Mouse (Mus musculus) natural killer cell, adult 2 months (primary cell): Measurements from ENCODE around the gene Cdh15.

Source experiments
- DNase-seq, 2 experiments: peaks; one replicate each; pipeline ENCODE4 v3.0.0; 2022; ENCODE audit warnings: low spot score in 2 of 2

Gene Cdh15

DNA sequence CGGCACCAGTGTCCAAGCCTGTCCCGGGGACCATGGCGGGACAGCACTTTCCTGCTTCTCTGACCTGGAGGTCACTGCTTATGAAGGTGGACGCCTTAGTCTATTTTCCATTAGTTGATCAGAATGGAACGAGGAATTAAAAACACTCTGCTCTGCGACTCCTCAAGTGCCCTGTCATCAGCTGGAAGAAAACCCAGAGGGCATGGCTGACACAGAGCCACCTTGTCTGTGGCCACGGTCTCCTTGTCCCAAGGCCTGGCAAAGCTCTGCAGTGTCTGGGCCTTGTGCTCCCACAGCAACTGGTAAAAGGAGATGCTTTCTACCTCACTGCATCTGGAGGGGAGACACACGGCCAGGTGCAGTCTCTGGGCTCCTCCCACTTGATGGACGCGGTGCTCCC, 35.9 kb downstream of the Cdh15 start:
- DNase-seq = no peak

DNA sequence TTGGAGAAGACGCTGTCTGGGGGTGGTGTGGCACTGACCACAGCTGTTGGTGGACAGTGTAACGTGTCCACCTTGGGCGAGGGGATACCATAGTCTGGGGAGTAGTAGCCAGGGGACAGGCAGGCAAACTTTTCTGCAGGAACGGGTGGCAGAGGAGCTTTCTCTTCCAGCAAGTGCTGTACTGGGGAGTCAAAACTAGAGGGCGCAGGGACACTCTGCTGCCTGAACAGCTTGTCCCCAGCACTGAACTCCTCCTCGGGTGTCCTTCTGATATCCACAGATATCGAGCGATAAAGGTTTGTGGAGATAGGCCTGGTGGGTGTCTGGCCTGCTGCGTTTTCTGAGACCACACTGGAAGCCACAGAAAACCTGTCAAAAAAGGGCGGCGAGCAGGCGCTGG, 43.7 kb downstream of the Cdh15 start:
- DNase-seq = no peak

DNA sequence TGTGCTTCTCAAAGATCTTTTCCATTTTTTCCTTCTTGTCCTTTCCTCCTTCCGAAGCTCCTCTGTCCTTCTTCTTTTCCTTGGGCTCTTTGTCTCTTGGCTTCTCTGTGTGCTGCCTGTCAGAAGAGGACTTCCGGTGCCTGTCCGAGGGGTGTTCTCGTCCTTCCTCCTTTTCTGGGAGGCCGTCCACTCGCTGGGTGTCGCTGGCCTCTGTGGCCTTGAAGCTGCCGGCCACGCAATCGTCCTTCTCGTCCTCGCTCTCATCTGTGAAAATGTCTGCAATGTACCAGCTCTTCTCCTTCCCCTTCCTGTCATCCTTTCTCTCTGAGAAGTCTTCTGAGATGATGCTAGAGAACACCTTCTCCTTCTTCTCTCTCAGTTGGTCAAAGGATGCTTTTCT, 45.7 kb downstream of the Cdh15 start:
- no peak for DNase-seq

DNA sequence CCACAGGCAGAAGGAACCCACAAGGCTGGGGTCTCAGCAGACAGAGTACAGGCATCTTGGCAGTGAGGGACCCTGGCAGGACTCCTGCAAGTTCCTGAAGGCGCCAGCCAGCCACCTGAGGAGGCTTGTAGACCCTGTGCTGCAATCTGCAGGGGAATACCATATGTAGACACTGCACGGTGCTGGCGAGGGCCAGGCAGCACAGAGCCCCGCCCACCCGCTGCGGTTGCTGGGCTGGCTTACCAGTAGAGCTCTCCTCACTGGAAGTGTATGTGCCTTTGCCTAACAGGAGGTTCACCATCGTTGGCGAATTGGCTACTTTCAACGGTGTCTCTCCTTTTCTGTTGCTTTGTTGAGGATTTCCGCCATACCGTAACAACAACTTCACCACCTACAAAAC, 48.6 kb downstream of the Cdh15 start:
- DNase-seq = no peak

DNA sequence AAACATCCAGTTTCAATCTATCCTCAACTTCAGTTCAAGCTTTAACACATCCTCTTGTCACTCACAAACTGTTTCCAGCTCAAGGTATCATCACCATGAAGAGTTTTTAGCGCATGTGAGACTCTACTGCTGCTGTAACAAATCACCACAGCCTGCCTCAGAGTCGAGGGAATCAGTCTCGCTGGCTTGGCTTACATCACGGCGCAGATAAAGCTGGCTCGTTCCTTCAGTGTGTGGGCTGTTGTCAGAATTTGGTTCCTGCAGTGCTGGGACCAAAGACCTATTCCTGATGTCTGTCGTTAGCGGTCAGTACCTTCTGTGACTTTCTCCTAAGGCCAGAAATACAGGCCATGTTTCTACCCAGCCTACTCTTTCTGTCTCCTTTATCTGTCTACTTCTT, 49.4 kb downstream of the Cdh15 start:
- DNase-seq = no peak

DNA sequence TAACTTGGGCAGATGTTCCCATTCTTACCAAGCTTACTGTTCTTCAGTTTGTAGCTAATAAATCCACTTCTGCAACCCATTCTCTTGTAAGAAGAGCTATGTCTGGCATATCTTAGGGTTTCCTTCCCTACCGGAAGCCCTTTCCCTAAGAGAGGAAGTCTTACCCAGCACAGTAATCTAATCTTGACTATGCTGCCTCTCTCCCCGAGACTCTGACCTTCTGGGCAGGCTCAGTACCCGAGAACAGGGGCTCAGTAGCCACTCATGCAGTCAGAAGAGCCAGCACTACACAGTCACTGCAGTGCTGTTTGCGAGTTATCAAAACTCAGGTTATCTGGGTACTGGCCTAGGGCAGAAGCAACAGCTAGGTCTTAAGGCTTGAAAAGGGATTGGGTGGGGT, 50.3 kb downstream of the Cdh15 start:
- DNase-seq = no peak

DNA sequence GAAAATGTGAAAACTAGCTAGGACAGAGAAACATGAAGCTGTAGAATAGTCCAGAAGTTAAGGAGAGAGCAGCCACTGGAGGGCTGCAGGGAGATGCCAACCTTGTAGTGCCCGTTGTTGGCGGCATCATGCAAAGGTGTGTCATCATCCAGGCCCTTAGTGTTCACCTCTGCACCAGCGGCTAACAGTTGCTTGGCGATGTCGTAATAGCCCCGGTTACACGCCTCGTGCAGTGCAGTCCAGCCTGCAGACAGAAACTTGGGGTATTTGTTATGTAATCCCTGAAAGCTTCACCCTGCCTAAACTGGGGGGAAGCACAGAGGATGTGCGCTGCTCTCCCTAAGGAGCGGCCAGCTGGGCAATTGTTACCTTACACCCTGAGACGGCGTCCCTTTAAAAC, 50.7 kb downstream of the Cdh15 start:
- DNase-seq = no peak

DNA sequence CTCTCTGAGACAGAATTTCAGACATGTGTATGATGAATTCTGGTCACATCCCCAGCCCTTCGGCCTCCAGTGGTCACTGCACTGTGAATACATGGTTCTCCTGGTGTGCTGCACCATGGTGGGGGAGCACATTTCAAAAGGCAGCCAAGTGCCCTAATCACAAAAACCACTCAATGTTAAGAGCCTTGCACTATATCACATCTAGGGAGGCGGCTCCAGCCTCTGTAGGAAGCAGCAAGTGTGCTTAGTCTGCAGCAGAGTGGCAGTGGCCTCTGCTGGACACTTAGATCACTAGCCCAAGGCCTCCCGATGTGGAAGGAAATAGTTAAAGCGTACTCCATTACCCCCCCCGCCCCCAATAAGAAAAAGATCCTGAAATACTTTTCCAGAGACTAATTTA, 51.3 kb downstream of the Cdh15 start:
- no peak for DNase-seq

DNA sequence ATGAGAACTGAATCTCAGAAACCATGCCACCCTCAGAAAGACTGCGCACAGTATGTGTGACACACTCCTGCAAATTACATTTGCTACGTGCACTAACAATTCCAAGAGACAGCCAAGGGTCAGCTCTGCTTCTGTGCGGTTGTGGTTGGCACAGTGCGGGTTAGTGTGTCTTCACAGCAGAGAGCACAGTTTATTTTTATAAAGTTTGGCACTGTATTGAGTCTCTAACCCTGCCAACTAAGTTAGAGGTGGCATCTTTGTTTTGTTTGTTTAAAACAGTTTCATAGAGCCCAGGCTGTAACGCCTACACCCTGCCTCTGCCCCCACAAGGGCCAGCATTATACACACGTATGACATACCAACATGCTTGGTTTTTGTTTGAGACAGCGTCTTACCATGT, 53.7 kb downstream of the Cdh15 start:
- no peak for DNase-seq

DNA sequence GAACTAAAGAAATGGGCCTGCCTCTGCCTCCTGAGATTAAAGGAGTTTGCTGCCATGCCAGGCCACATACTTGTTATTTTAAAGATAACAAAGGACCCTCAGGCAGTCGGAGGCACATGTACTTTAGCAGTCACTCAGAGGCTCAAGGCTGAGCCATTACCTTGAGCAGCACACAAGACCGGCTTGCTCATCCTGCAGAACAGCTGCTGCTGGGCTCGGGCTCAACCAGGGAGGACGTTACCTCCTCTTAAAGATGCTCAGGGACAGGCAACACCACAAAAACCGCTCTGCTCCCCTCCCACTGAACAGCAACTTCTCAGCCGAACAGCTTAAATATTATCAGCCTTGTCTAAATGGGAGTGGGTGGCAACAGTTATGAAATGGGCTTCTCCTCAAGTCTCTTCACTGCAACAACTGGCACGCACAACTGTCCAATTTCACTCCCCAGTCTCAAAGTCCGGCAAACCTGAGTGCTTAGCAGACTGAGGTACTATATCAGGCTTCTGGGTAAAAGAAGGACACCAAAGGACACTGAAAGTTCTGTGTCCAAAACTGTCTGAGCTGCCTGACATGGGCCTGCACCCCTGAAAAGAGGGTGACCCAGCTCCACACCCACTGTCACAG, 54.2 kb downstream of the Cdh15 start:
- no peak for DNase-seq

DNA sequence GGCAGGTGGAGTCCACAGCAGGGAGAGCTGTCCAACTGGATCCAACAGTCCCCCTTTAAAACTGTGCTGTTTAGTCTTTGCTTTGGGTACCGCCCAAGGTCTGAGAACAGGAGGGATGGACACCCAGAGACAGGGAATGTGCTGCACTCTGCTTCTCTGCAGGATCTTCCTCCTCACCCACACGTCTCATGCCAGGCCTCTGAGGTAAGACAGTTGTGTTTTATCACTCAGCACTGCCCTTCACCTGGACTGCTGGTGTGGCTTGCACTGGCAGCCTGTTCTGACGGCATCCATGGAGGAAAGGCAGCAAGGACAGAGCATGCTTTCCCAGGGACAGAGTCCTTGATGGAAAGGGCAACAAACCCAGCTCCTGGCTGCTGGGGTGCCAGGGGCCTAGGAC, 54.8 kb downstream of the Cdh15 start:
- no peak for DNase-seq

DNA sequence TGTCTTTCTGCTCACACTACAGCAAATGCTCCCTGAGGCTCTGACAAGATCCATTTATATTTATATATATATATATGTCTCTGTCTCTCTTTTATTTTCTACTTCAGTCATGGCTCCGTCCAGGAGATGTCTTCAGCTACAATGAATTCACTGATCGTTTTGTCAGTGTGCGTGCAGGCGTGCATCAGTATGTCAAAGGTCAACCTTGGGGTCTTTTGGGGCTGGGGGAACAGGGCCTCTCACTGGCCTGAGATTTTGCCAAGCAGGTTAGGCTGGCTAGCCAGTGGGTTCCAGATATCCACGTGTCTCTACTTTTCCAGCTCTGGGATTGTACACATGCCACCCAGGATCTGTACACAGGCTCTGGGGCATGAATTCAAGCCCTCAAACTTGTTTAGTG, 55.2 kb downstream of the Cdh15 start:
- DNase-seq = no peak

DNA sequence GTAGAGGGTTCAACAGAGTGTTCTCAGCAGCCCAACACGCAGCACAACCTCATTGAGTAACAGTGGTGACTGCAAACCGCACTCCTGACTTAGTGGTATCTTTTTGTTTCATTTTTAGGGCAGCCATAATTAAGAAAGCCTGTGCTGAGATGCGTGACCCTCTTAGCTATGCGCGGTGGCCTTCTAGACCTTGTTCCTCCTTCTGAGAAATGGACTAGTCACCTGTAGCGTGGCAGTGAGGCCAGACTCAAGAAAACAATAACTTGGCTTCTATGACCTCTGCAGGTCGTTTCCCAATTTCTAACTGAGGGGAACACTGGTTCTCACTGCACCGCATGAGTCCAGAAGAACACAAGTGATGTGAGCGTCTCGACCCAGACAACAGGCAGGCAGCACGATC, 56.7 kb downstream of the Cdh15 start:
- no peak for DNase-seq

DNA sequence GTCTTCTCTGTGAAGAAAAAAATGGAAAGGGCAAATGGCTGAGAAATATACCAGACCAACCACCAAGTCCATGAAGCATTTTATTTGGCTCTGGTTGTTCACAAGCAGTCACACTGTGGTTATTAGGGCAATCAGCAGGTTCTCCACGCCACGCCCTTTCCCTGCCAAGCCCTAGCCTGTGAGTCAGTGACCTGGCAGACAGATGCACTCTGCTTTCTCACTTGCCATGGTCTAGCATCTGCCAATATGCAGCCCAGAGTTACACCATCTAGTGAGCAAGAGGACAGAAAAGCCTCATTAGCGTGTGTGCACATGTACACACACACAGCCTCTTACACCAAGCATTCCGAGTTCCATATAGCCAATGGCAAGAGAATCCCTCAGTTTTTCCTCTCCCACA, 57.6 kb downstream of the Cdh15 start:
- DNase-seq = no peak

DNA sequence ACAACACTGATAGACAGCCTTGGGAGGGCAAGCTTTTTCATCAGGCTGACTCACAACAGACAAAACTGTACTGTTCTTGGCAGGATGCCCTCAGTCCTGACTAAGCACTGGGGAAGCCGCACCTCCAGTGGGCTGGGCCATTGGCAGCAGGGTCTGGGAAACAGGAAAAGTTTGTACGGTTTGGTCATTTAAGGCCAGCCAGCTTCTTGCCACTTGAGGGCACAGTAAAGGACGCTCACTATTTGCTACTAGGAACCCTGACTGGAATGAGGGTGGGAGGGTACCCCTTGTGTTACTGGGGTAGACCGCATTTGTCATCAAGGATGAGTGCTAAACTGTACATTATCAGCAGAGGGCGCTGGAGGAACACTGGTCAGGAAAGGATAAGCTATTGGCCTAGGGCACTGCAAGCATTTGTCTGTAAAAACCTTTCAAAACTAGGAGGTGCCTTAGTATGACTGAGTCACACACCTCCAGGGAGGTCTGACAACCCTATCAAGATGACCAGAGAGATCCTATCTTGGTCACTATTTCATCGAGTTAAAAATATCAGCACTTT, 58.8 kb downstream of the Cdh15 start:
- peak; percentile 78 to 85 for DNase-seq

DNA sequence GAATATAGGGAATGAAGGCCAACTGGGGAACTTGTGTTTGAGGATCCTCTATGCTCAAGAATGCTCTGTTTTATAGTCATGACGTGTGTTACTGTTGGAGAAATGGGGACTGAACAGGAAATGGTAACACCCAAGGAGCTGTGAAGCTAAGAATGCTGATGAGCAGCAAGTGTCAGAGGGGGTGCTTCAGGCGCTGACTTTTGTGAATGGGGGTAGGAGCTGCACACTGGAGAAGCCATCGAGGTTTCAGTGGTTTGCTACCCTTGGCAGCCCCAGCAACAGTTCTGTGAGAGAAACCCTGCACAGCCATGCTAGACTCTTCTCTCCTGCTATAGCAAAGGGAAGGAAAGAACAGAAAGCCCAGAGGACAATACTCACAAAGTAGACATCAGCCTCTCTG, 64.4 kb downstream of the Cdh15 start:
- DNase-seq = peak; percentile 37 to 55

DNA sequence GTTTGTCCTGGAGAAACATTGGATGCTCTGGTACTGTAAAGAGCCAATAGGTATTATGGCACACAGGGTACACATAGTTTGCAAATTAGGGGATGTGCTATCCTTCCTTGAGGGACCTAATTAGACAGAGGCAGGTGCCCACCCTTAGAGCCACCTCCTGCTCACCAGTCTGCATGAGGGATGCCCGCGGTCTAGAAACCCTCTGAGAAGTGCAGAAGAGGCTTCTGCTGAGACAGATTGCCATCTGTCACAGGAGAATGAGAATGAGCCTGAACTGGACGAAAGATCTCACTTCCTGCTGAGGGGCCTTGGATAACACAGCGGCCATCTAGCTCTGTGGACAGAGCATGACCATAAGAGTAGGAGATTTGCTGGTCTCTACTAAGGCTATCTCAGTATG, 65.1 kb downstream of the Cdh15 start:
- DNase-seq = no peak

DNA sequence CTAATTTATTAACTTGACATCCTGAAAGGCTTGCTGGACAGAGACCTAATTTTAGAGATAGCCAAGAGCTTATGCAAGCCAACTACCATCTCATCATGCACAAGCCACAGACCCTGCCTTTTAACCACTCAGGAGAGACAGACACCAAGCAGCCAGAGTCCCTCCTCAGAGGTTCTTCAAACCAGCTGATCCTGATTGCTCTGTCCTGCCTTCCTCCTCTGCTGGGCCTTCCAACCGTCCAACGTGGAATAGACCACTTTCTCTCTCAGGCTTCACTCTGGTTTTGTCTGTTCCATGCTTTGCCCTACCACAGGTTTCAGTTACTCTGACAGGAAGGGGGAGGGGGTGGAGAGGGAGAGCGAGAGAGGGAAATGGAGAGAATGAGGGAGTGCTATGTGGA, 69.0 kb downstream of the Cdh15 start:
- DNase-seq = no peak
